Mouse (Mus musculus) thymus, postnatal 14 days (tissue): ENCODE measurements around the gene F13a1.

Source experiments
- DNase-seq: peaks from one replicate; pipeline ENCODE4 v3.0.0; 2021

The F13a1 gene

DNA sequence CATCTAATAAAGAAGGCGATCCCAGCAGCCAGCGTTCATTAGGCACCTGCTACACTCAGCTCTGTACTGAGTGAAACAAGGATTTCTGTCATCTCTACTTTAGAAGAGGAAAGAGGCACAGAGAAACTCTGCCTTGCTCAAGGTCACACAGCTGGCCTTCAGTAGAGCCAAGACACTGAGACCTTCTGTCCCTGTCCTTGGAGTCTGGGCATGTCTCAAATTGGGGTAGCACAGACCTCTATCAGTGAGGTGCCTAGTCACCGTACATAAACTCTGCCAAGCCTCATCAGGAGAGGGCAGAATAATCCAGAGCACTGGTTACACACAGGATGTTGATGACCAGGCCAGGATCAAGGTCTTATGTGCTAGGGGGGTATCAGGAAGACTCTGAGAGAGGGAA is 108.2 kb downstream of the F13a1 start:
- DNase-seq: no peak

DNA sequence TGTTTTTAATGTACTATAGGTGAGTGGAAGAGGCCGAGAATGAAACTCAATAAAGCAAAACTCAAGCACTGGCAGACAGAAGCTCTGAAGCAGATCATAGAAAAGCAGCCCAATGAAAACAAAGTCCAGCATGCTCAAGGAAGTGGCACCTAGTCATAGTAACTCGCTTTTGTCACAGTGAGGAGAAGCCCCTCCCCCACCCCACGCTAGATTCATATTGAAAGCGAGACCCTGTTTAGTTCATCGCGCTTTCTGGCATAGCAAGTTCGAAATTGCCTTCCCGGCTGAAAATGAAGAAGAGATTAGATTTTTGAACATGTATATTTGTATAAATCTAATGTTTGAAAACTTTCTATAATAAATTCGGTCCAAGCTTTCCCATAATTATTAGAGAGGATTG is 118.0 kb downstream of the F13a1 start:
- no peak for DNase-seq

DNA sequence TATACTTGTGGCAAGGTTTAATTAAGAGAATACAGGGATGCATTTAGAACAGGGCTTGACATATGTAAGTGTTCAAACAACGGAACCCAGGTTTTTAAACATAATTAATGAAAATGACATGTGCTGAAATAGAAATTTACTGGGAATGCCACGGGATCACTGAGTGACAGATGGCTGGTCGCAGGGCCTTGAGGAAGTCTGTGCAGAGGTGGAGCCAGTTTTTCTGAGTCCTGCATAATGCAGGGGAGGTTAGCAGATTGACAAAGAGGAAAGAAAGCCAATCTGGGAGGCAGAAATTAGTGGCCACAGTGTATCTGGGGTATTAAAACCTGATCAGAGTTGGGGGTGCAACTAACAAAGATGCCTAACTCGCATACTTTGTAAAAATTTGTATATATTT is 130.3 kb downstream of the F13a1 start:
- no peak for DNase-seq

DNA sequence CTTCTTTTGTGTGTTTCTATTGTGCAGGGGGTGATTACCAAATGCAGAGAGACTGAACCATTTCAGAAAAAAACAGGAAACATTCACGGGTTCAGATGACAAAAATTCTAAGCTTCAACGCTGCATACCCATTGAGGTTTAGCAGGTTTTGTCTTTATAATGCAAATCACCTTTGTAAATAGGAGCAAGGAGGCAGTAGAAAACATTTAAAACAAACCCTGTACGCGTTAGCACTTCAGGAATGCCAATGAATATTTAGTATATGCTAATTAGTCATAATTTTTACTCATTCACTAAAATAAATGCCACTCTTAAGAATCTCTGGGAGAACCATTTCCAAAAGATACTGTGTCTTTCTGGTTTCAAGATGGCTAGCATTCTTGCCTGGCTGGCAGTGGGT is 146.2 kb downstream of the F13a1 start:
- DNase-seq: no peak

DNA sequence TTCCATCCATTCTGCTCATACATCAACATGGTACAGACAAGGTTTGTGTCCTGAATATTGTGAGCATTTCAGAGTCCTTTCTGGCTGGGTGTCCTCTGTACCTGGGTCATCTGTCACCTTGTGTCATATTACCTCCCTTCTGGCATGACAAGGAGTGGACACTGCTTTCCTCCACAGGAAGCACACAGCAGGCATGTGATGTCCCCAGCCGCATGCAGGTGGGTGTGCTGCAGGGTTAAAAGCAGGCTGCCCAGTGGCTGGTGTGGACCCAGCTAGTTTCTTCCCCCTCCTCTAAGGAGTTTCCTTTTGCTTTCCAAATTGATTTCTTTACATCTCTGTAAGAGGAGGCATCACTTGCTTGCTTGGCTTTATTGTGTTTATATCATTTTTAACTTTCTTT is 146.6 kb downstream of the F13a1 start:
- no peak for DNase-seq

DNA sequence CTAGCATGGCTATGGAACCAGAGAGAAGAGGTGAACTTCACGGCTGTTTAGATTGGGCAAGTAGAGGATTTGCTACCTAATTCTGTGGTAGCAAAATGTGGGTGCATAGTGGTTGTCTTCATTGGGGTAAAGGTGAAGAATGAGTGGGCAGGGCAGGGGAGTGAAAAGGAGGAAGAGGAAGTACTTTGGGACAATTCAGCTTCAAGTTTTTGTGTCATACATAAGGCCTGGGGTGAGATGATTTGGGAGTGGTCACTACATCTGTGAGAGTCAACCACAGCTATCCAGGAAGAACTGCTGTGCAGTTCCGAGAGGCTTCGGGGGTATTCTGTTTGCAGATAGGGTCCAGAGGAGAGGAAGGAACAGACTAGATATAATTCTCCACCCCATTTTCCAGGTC is 148.4 kb downstream of the F13a1 start:
- DNase-seq: no peak

DNA sequence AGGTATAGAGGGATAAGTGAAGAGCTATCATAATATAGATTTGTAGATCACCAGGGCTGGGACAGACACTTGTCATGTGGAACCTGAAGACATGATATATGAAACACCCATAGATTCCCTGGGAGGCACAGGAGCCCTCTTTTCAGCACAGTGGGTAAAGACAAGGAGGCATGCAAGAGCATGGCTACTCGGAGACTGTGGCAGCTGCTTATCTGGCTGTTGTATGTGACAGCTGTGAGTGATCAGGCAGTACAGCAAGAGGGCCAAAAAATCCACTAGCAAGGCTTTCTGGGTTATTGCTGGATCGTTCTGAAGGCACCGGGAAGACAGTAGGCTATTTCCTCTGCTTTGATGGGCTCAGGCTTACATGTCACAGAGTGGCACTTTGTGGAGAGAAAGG is 149.0 kb downstream of the F13a1 start:
- no peak for DNase-seq

DNA sequence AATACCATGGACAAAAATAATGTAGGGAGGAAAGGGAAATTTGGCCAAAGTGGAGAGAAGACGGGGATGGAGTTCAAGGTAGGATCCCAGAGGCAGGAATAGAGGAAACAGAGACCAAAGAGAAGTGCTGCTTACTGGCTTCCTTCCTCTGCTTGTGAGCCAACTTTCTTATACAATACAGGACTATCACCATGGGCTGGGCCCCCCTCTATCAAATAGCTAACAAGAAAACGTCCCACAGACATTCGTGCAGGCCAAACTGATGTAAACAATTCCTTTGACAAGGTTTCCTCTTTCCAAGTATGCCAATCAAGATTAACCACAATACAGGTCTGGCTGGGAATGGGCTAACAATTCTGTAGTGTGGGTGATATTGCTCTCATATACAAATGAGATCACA is 154.0 kb downstream of the F13a1 start:
- DNase-seq: no peak

DNA sequence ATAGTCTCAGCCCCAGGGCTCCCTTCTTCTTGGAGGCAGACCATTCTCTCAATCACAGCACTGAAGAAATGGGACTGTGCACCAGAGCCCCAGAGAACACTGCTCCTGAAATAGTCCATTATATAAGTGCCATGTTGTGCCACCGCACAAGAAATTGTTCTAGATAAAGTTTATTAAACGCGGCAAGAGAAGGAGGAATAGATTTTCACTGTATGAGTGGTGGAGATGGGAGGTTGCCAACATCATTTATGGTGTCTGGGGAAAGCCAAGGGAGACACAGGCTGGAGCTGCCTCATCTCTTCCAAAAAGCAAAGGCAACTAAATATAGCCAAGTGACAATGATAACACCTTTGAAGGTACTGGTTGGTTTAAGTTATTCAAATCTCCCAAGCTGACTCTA is 156.3 kb downstream of the F13a1 start:
- no peak for DNase-seq

DNA sequence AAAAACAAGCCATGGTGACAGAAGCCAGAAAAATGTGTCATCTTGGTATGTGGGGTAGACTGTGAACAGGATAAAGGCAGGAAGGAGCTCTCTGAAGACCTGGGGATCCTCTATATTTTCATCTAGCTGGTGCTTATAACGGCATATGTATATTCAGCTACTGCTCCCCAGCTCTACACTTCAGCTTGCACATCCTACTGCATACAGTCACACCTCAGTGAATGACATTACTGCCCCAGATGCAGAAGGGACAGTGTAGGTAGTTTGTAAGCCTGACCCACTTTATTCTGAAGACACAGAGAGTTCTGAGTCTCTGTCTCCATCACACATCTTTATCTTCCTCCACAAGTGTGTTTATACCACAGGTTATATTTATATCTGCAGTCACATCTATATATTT is 157.8 kb downstream of the F13a1 start:
- no peak for DNase-seq

DNA sequence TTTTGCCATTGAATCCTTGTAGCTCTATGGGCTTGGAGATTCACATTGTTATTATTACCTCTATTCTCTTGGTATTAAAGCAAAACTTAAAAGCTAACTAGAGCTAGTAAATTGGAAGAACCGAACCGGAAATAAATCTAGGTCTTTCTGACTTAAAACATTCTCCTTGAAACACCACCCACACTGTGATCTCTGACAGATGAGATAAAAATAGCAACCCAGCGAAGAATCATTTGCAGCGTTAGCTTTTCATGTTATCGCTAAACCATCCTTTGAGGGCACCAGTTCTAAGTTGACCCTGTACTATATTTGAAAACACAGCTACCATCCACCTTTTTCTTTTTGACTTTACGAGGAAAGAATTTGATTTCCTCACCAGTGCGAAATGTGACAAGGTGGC is 164.1 kb downstream of the F13a1 start:
- no peak for DNase-seq

DNA sequence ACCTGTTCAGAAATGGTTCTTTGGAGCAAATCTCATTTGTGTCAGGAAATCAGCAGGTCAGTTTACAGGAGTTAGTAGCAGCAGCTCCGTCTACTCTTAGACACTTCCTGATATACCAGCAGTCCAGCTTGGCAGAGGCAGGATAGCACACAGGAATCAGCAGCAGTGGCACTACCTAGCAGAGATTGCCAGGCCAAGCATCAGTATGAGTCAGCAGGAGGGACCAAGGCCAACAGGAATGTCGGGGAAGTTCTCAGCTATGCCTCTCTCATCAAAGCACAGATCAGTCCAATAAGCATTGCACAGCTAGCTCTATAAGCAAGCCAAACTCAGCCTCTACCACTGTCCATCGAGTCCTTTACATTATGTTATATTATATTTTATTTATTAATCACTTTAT is 210.9 kb downstream of the F13a1 start:
- no peak for DNase-seq
